Mouse (Mus musculus) kidney, adult 2 months (tissue): ENCODE results near the gene Cyth3. TPM values are rescaled to one million over a fixed set of nuclear protein-coding genes. Genes with fewer than 3 reads are reported as not detected.

Source experiments
- DNase-seq: peaks from one replicate; pipeline ENCODE4 v3.0.0; 2021
- H3K27ac ChIP-seq: fragments of 200-500 bp; 2 replicates; pipeline ENCODE4 v1.5.1; 2012; ENCODE audit warnings: low read depth, low read length, control low read depth, inconsistent platforms; ENCODE audit not compliant: insufficient read depth
- H3K27me3 ChIP-seq: fragments of 200-500 bp; replicated peaks from 2 replicates; pipeline ENCODE4 v1.6.1; 2012; ENCODE audit warnings: mild to moderate bottlenecking, moderate library complexity, low read length, inconsistent platforms; ENCODE audit not compliant: control insufficient read depth, insufficient read depth
- H3K36me3 ChIP-seq: fragments of 200-500 bp; 2 replicates; pipeline ENCODE4 v1.6.1; 2012; ENCODE audit warnings: mild to moderate bottlenecking, moderate library complexity, low read length, inconsistent platforms; ENCODE audit not compliant: control insufficient read depth, insufficient read depth
- H3K4me1 ChIP-seq: fragments of 200-500 bp; 2 replicates; pipeline ENCODE4 v1.6.1; 2011; ENCODE audit warnings: low read length; ENCODE audit not compliant: control insufficient read depth, insufficient read depth
- H3K4me3 ChIP-seq: fragments of 200-500 bp; 2 replicates; pipeline ENCODE4 v1.5.1; 2011; ENCODE audit warnings: mild to moderate bottlenecking, low read depth, low read length, control low read depth; ENCODE audit not compliant: insufficient read depth
- CTCF ChIP-seq: fragments of 200-500 bp; conservative IDR thresholded peaks from 2 replicates; pipeline ENCODE4 v1.5.1; 2011; ENCODE audit warnings: low read depth, mild to moderate bottlenecking, control low read depth, low read length, moderate library complexity, mixed read lengths; ENCODE audit not compliant: insufficient read depth, insufficient read length
- POLR2A ChIP-seq: fragments of 200-500 bp; IDR thresholded peaks from one replicate; pipeline ENCODE4 v1.6.1; 2011; ENCODE audit warnings: low read depth, low read length, control low read depth
- WGBS: fragments of 180-500 bp; shearing (Covaris S2); methylation state at CpG from one replicate; pipeline ENCODE4 v1.1.7; 2018; 5-methylcytosine and 5-hydroxymethylcytosine counted together
- polyA plus RNA-seq: library from polyadenylated mRNA; depleted of rRNA; stranded (reverse); fragments of >200 nt; gene quantifications from 2 replicates; pipeline ENCODE4 v1.2.3, GENCODE M21; 2012

Gene Cyth3
- polyA plus RNA-seq, 1 experiment: 22.8 TPM

DNA sequence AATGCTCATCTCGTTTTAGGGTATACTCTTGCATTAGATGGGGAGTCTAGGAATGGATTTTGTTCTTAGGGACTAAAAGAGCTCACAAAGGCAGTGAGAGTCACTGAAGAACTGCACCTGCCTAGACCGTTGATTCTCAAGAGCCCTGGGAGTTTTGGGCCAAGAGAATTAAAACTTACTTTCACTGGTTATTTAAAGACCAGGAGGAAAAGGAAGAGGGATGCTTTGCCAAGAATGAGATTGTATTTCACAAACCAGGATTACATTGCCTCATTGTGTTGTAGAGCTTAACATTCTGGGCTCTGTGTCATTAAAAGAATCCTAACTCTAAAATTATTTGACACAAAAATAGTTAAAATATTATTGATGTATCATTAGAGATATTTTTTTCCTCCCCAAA, 43.3 kb downstream of the Cyth3 start:
- Histone ChIP-seq H3K4me1 (peaks cover 16% of the 10 kb centered on the region), H3K36me3 (no peaks in the 10 kb centered on the region), H3K27ac (peak overlapping the region; percentile 20; the same call in 1 of the 2 replicates), H3K4me3 (no peak overlapping the region), H3K27me3 (no peaks in the 10 kb centered on the region)
- no peak for TF ChIP-seq POLR2A
- TF ChIP-seq CTCF: no peak
- 45% methylated on average over 2 of the region's 2 CpGs for WGBS
- DNase-seq: peak; percentile 34

DNA sequence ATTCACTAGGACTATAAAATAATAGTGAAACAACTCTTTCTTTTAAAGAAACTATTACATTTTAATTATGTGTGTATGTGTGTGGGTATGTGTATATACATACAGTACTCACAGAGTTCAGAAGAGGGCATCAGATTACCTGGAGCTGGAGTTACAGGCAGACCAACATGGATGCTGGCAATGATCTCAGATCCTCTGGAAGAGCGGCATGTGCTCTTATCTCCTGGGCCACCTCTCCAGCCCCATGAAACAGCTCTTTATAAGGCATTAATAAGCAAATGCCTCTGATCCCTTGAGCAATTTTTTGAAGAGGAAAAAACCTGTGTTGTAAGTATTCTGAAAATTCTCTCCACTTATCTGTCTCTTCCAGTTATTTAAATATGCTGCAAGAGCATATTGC, 43.8 kb downstream of the Cyth3 start:
- Histone ChIP-seq H3K4me3 (no peak overlapping the region), H3K4me1 (peaks cover 17% of the 10 kb centered on the region), H3K27me3 (no peaks in the 10 kb centered on the region), H3K27ac (no peak overlapping the region), H3K36me3 (no peaks in the 10 kb centered on the region)
- WGBS: 94% methylated on average over 1 of the region's 1 CpGs
- no peak for TF ChIP-seq POLR2A
- no peak for TF ChIP-seq CTCF
- no peak for DNase-seq

DNA sequence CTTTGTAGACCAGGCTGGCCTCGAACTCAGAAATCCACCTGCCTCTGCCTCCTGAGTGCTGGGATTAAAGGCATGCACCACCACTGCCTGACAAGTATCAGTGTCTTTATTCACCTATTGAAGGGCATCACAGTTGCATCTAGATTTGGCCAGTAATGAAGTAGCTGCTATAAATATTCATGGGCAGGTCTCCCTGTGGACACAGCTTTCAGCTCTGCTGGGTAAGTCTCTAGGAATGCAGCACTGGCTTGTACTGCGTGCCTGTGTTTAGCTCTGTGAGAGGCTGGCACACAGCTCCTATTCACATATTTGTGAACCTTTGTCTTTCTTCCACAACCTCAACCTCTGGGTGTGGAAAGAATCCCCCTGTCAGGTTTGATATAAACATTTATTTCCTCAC, 46.6 kb downstream of the Cyth3 start:
- no peak for TF ChIP-seq CTCF
- TF ChIP-seq POLR2A: no peak
- peak; percentile 75 for DNase-seq
- H3K4me1 ChIP-seq: peaks cover 17% of the 10 kb centered on the region
- H3K27ac ChIP-seq: no peak overlapping the region
- H3K4me3 ChIP-seq: no peak overlapping the region
- WGBS: 50% methylated on average over 2 of the region's 2 CpGs
- H3K36me3 ChIP-seq: no peaks in the 10 kb centered on the region
- H3K27me3 ChIP-seq: no peaks in the 10 kb centered on the region

DNA sequence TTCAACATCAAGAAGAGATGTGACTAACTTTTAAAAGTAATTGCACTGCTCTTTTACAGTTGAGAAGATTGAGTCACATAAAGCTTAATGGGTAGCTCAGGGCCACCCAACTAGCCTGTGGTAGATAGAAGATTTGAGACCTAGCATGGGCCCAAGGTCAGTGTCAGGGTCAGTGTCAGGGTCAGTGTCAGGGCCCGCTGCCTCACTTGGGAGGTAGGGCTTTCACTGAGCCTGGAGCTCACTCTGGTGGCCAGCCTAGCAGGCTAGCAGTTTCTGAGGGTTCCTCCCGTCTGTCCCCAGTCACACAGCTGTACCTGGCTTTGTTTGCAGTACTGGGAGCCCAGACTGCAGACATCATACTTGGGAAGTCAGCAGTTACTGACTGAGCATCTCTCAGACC, 47.1 kb downstream of the Cyth3 start:
- Histone ChIP-seq H3K4me3 (no peak overlapping the region), H3K27me3 (no peaks in the 10 kb centered on the region), H3K4me1 (peaks cover 14% of the 10 kb centered on the region), H3K27ac (peak overlapping the region; percentile 77), H3K36me3 (no peaks in the 10 kb centered on the region)
- TF ChIP-seq CTCF: peak; percentile 53
- no peak for TF ChIP-seq POLR2A
- 42% methylated on average over 2 of the region's 2 CpGs for WGBS
- no peak for DNase-seq

DNA sequence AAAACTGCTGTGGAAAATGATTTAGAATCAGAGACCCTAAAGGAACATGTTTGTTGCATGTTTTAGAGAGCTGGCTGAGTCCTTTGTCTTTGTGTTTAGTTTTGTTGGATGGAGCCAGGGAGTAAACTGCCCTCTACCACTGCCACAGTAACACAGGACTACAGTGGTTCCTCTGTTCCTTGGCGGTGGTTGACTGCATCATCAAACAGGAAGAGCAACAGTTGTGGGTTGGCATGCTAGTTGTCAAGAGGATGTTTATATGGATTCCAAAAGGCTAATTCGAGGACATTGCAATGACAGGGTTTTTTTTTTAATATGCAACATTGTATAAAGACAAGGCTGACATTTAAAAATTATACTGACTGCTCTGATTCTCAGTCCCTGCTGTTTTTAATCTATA, 47.6 kb downstream of the Cyth3 start:
- Histone ChIP-seq H3K27me3 (no peaks in the 10 kb centered on the region), H3K27ac (peak overlapping the region; percentile 77), H3K36me3 (no peaks in the 10 kb centered on the region), H3K4me3 (no peak overlapping the region), H3K4me1 (peaks cover 14% of the 10 kb centered on the region)
- TF ChIP-seq CTCF: no peak
- TF ChIP-seq POLR2A: no peak
- WGBS: 35% methylated on average over 2 of the region's 2 CpGs
- DNase-seq: peak; percentile 31

DNA sequence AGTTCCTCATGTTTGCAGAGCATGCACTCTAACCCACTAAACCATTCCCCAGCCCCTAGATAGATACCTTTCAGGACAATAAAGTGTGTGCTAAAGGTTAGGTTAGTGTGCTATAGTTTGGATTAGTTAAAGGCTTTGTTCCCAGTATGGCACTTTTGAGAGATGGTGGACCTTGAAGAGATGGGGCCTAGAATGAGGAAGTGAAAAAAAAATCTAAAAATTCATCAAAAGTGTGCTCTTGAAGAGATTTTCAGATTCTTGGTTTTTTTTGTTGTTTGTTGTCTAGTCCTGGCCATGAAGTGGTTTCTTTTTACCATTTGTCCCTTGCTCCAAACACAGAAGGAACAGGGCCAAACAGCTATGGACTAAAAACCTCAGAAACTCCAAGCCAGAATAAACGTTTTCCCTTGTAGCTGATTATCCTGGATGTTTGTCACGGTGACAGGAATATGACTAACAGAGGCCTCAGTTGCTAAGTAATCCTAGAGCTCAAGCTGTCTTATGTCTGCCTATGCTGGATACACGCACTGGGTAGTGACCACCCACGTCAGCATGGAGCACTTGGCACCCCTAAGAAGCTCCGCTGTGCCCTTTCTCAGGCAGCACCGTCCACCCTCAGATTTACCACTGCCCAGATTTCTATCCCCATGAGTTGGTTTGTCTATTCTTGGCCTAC, 48.6 kb downstream of the Cyth3 start:
- DNase-seq: no peak
- TF ChIP-seq CTCF (no peak), POLR2A (no peak)
- 80% methylated on average over 6 of the region's 6 CpGs for WGBS
- Histone ChIP-seq H3K36me3 (no peaks in the 10 kb centered on the region), H3K4me3 (no peak overlapping the region), H3K4me1 (peaks cover 11% of the 10 kb centered on the region), H3K27ac (0 out of 2 replicates have a peak overlapping the region, but pooled peaks have one; percentile 16), H3K27me3 (no peaks in the 10 kb centered on the region)

DNA sequence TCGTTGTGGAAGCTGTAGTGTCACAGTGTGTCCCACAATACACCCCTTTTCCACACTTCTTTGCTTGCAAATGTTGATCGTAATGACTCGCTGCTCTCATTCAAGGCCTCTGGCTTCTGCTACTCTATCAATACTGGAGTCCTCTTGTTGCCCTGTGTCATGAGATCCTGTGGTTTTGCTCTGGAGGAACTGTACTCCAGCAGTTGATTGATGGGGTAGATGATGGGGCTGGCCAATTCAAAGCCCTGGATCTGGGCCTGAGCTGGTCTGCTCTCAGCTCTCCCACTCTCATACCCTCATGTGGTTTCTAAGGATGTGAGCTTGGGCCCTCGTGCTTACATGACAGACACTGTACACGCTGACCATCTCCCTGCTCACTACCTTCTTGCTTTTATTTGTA, 52.3 kb downstream of the Cyth3 start:
- H3K4me1 ChIP-seq: peaks cover 27% of the 10 kb centered on the region
- no peaks in the 10 kb centered on the region for H3K27me3 ChIP-seq
- H3K36me3 ChIP-seq: no peaks in the 10 kb centered on the region
- peak; percentile 29 for DNase-seq
- WGBS: 63% methylated on average over 5 of the region's 5 CpGs
- H3K4me3 ChIP-seq: no peak overlapping the region
- no peak for TF ChIP-seq CTCF
- no peak for TF ChIP-seq POLR2A
- no peak overlapping the region for H3K27ac ChIP-seq
